Mouse (Mus musculus) liver, embryonic 14.5 days (tissue): ENCODE measurements around the gene AI467606. TPM values are rescaled to one million over a fixed set of nuclear protein-coding genes. Genes with fewer than 3 reads are reported as not detected.

ENCODE experiments used
- ATAC-seq: fragments of 200-750 bp; cut with Nextera tagmentation; 2 replicates; pipeline ENCODE4 v1.8.0; 2017; ENCODE audit warnings: moderate number of reproducible peaks, mild to moderate bottlenecking, moderate library complexity; ENCODE audit not compliant: insufficient read depth
- DNase-seq, 3 experiments: peaks; one replicate each; pipeline ENCODE4 v3.0.0-alpha.2; 2012 to 2013; ENCODE audit warnings: low read depth in 3 of 3, low spot score in 3 of 3
- H3K27ac ChIP-seq: fragments of 300-500 bp; sonication (generic); 2 replicates; pipeline ENCODE4 v1.5.1; 2014; ENCODE audit warnings: moderate library complexity, mild to moderate bottlenecking, control low read depth, inconsistent platforms
- H3K27me3 ChIP-seq: fragments of 300-500 bp; sonication (generic); 2 replicates; pipeline ENCODE4 v1.6.1; 2014; ENCODE audit warnings: mild to moderate bottlenecking, low read length, moderate library complexity; ENCODE audit not compliant: control insufficient read depth, insufficient read depth
- H3K36me3 ChIP-seq: fragments of 300-500 bp; sonication (generic); replicated peaks from 2 replicates; pipeline ENCODE4 v1.6.1; 2014; ENCODE audit warnings: low read depth; ENCODE audit not compliant: control insufficient read depth, insufficient read depth
- H3K4me1 ChIP-seq, 2 experiments: fragments of 200-500 bp in 1 of 2; fragments of 300-500 bp in 1 of 2; sonication (generic) in 1 of 2; replicated peaks; 2 replicates each; pipeline ENCODE4 v1.6.1; 2012 to 2014; ENCODE audit warnings: antibody characterized with exemption in 1 of 2, inconsistent platforms in 1 of 2, low read length in 1 of 2; ENCODE audit not compliant: control insufficient read depth in 2 of 2, insufficient read depth in 2 of 2
- H3K4me2 ChIP-seq: fragments of 300-500 bp; sonication (generic); 2 replicates; pipeline ENCODE4 v1.6.1; 2014; ENCODE audit warnings: low read depth, mild to moderate bottlenecking, control low read depth, moderate library complexity
- H3K4me3 ChIP-seq, 2 experiments: fragments of 200-500 bp in 1 of 2; fragments of 300-500 bp in 1 of 2; sonication (generic) in 1 of 2; 2 replicates each; pipeline ENCODE4 v1.5.1; 2012 to 2014; ENCODE audit warnings: low read depth in 2 of 2, low read length in 2 of 2, mild to moderate bottlenecking in 2 of 2, control low read depth in 1 of 2, inconsistent platforms in 1 of 2, moderate library complexity in 1 of 2; ENCODE audit not compliant: insufficient read depth in 1 of 2
- H3K9ac ChIP-seq: fragments of 300-500 bp; sonication (generic); replicated peaks from 2 replicates; pipeline ENCODE4 v1.6.1; 2014; ENCODE audit warnings: mild to moderate bottlenecking, control low read depth, moderate library complexity
- H3K9me3 ChIP-seq: fragments of 300-500 bp; sonication (generic); 2 replicates; pipeline ENCODE4 v1.6.1; 2016; ENCODE audit warnings: low read length, mixed read lengths; ENCODE audit not compliant: control insufficient read depth
- CTCF ChIP-seq: IDR thresholded peaks from 2 replicates; pipeline ENCODE4 v1.5.1; 2016; ENCODE audit warnings: antibody characterized with exemption, low read depth, control low read depth
- EP300 ChIP-seq: IDR thresholded peaks from 2 replicates; pipeline ENCODE4 v1.6.1; 2016; ENCODE audit warnings: antibody characterized with exemption, low read depth
- WGBS: fragments of 180-500 bp; shearing (Covaris S2); extraction: QIAGEN DNeasy Blood & Tissue Kit; methylation state at CpG from one replicate; pipeline ENCODE4 v1.1.7; 2014; ENCODE audit not compliant: insufficient replicate concordance; 5-methylcytosine and 5-hydroxymethylcytosine counted together
- polyA plus RNA-seq, 2 experiments: library from polyadenylated mRNA; depleted of rRNA in 1 of 2; stranded (reverse) in 1 of 2; unstranded in 1 of 2; fragments of >200 nt; fragmentation: Nextera tagmentation in 1 of 2; extraction: Ambion mirVana in 1 of 2; gene quantifications; 2 replicates each; pipeline versions ENCODE4 v1.2.1 to v1.2.3; 2012 to 2014

AI467606 gene
- polyA plus RNA-seq (2012; rRNA removed) (5.3 and 6.4 TPM in 2 replicates), polyA plus RNA-seq (2014; fragmentation: Nextera tagmentation; extraction: Ambion mirVana) (7.6 and 8.5 TPM in 2 replicates)

DNA sequence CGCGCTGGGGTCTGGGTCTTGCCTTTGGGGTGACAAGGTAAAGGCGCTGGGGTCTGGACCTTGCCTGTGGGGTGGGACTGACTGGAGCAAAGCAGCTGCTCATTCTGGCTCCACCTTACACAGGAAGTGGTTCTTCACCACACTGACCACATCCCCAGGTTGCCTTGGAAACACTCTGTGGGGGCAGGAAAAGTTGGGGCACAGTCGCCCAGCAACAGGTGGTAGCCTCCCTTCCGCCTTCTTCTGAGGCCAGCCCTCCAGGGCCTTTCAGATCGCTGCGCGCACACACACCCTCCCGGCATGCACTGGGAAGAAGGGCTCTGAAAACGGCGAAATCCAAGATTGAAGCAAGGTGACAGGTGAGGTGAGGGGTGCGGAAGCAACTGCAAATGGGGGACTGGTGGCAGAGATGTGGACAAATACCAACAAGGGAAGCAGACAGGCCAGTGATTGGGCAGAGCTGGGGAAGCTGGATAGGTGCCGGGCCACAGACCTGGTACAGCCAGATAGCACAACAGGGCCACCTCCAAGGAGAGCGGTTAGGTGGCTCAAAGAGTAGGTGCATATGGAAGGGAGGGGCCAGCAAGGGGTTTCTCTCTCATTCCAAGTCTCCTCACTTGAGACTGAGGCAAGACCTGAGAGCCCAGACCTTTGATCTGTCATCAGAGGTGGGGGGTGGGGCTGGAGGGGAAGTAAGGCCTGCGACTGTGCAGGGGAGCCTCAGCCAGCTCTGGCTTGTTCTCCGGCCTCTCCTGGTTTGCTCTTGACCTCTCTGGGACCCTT lies at the start of gene AI467606:
Gene AI467606, plus strand, starts transcription at position 246 of the 783 bp plus-strand sequence.
- 11% methylated on average over 16 of the region's 16 CpGs for WGBS
- Histone ChIP-seq H3K36me3 (no peaks in the 10 kb centered on the region; the same call in 1 of the 2 replicates), H3K27ac (peak within 1 kb of the TSS; percentile 21), H3K4me1 (peaks cover 17 to 38% of the 10 kb centered on the region in 2 experiments), H3K27me3 (no peaks in the 10 kb centered on the region), H3K9me3 (no peaks in the 10 kb centered on the region), H3K4me3 (peak within 1 kb of the TSS; percentile 57 to 74), H3K9ac (peak within 1 kb of the TSS; percentile 76), H3K4me2 (peak within 1 kb of the TSS; percentile 59)
- peak; percentile 87 for ATAC-seq
- no peak for TF ChIP-seq CTCF
- TF ChIP-seq EP300 = peak; percentile 71
- peak; percentile 72 to 83 (median 75) for DNase-seq

DNA sequence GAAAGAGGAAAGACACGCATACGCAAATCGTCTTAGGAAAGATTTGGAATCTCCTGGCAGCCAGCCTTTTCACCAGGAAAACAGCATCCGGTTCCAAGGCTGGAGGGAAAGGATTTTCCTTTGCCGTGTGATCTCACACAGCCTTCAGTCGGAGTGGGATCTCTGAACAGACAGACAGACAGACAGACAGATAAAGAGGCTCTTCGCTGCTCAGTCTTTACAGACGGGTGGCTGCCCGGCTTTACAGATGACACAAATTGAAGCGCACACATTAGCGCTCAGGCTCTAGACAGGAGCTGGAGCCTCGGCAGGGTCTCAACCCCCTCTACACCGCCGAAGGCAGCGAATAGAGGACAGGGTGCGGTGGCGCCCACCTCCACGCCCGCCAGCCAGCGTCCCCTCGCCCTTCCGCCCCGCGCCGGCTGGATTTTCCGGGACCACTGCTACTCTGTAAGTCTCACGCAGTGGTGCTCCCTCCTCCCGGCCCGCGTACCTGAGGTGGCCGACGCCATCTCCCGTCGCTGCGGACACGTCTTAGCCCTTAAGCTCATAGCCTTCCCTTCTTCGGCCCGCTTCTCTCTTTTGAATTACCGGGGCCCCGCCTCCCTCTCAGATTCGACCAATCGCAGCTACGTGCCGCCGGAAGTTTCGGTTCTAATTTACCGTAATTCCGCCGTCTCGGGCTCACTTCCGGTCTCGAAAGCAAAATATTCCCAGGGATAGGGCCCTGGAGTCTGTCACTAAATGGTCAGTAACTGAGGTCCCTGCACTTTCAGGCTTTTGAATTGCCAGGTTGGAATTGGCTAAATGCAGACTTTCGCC lies 49.1 kb upstream of the AI467606 start, which contains the start of gene Kif22:
Gene Kif22, minus strand, starts transcription at position 621 of the 822 bp plus-strand sequence.
- peak; percentile 83 for DNase-seq
- Histone ChIP-seq H3K36me3 (peaks cover 28% of the 10 kb centered on the region), H3K27ac (peak within 1 kb of the TSS; percentile 75), H3K4me3 (peak within 1 kb of the TSS; percentile 72 to 97), H3K9ac (peak within 1 kb of the TSS; percentile 98), H3K9me3 (no peaks in the 10 kb centered on the region), H3K4me1 (peaks cover 12 to 14% of the 10 kb centered on the region in 2 experiments), H3K27me3 (no peaks in the 10 kb centered on the region), H3K4me2 (peak within 1 kb of the TSS; percentile 80)
- under 1% methylated on average over 53 of the region's 53 CpGs for WGBS
- TF ChIP-seq CTCF (no peak), EP300 (no peak)
- peak; percentile 88 for ATAC-seq

DNA sequence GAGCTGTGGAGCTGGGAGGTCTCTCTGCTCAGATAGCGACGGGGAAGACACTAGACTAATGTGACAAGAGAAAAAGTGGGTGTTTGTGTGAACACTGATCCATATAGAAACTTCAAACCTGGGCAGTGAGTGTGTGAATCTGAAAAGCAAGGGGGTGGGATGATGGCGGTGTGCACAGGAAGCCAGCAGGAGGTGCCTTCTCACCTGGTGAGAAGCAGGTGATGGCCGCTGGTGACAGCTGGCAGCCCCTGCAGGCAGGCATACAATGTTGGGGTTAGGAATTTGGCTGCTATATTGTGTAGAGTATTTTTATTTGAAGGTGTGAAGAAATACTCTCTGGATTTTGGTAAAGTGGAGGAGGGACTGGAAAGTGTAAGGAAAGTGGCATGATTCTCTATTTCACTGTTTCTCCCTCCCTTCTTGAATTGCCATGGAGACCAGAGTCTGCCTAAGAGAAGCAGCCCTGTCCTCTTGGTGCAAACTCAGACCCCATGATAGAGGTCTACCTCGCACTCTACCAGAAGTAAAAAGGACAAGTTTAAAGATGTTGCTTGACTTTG lies 36.1 kb upstream of the AI467606 start:
- H3K9ac ChIP-seq = no peak overlapping the region
- no peak overlapping the region for H3K4me2 ChIP-seq
- TF ChIP-seq EP300 (no peak), CTCF (no peak)
- no peak for DNase-seq
- no peak for ATAC-seq
- H3K27me3 ChIP-seq = peaks cover 4% of the 10 kb centered on the region
- 58% methylated on average over 5 of the region's 5 CpGs for WGBS
- no peak overlapping the region for H3K4me3 ChIP-seq
- no peak overlapping the region for H3K27ac ChIP-seq
- H3K9me3 ChIP-seq = no peaks in the 10 kb centered on the region
- H3K36me3 ChIP-seq = no peaks in the 10 kb centered on the region
- H3K4me1 ChIP-seq = no peaks in the 10 kb centered on the region

DNA sequence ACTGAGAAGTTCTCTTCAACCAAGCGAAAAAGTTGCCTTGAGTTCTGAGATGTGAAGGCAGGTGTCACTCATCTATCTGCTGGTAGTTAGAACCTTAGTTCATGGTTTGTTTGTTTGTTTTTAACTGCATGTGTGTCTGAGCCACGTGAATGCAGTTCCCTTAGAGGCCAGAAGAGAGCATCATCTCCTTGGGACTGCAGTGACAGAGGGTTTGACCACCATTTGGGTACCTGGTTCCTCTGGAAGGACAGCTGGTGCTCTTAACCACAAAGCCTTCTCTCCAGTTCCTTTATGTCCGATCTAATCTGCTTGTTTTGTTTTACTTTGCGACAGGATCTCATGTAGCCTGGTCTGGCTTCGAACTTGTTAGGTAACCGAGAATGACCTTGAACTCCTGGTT lies 25.6 kb upstream of the AI467606 start:
- no peak for DNase-seq
- no peak overlapping the region for H3K4me3 ChIP-seq
- no peaks in the 10 kb centered on the region for H3K4me1 ChIP-seq
- no peaks in the 10 kb centered on the region for H3K27me3 ChIP-seq
- TF ChIP-seq CTCF (peak; percentile 54), EP300 (no peak)
- H3K9ac ChIP-seq = no peak overlapping the region
- no peaks in the 10 kb centered on the region for H3K36me3 ChIP-seq
- H3K27ac ChIP-seq = no peak overlapping the region
- no peak overlapping the region for H3K4me2 ChIP-seq
- ATAC-seq = no peak
- H3K9me3 ChIP-seq = no peaks in the 10 kb centered on the region
- WGBS = 59% methylated on average over 6 of the region's 6 CpGs
